Mouse (Mus musculus): Measurements from ENCODE around the gene Dpp8. TPM values are rescaled to one million over a fixed set of nuclear protein-coding genes. Genes with fewer than 3 reads are reported as not detected.

The Dpp8 gene
- total and polyA plus RNA-seq, 3 experiments = 51.8 to 62.1 TPM; not detected in 1

DNA sequence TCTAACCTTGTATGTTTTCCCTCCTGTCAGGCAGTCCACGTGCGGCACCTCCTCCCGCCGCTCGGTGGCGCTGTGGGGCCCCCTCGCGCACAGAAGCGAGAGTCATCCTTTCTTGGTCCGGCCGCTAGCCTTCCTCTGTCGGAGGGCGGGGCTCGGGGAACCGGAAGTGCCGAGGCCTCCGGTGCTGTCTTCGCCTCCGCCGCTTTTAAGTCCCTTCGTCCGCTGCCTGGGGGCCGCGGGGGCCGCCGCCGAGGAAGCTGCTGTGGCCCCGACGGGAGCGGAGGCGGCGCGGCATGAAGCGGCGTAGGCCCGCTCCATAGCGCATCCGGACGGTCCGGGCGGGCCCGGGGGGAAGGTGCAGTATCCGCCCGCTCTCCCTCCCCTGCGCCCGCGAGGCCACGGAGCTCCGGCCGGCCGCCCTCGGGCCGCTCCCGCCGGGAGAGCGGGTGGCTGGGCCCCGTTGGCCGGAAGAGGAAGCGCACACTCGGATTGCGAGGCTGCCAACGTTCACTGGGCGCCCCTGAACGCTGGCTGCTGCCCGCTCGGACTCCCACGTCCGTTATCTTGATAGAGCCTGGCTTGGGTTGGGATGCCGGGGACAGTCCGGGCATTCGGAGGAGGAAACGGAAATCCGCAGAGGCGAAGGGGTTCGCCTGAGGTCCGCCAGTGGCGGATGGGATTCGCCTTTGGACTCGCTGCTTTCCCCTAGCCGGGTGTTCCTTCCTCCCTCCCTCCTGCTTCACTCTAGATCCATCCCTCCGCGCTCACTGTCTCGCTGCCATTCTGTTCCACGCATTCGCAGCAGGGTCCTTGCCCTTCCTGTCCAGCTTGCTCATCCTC lies at the start of gene Dpp8 (continued):
- peak; percentile 82 for TF ChIP-seq USF1 (IDR thresholded peaks at IDR 0.05; ENCODE audit: low read depth, low read length)
- no peak for TF ChIP-seq MYB (IDR thresholded peaks at IDR 0.05; ENCODE audit: low read depth, low read length)
- TF ChIP-seq ZNF384 (IDR thresholded peaks at IDR 0.05; ENCODE audit: low read depth, low read length) = no peak
- TF ChIP-seq ZKSCAN1 (IDR thresholded peaks at IDR 0.05; ENCODE audit: low read depth, low read length) = no peak
- TF ChIP-seq MXI1 (IDR thresholded peaks at IDR 0.05; ENCODE audit: low read depth, low read length) = peak; percentile 97
- TF ChIP-seq POLR2AphosphoS2 (IDR thresholded peaks at IDR 0.05; ENCODE audit: low read length) = peak; percentile 19

DNA sequence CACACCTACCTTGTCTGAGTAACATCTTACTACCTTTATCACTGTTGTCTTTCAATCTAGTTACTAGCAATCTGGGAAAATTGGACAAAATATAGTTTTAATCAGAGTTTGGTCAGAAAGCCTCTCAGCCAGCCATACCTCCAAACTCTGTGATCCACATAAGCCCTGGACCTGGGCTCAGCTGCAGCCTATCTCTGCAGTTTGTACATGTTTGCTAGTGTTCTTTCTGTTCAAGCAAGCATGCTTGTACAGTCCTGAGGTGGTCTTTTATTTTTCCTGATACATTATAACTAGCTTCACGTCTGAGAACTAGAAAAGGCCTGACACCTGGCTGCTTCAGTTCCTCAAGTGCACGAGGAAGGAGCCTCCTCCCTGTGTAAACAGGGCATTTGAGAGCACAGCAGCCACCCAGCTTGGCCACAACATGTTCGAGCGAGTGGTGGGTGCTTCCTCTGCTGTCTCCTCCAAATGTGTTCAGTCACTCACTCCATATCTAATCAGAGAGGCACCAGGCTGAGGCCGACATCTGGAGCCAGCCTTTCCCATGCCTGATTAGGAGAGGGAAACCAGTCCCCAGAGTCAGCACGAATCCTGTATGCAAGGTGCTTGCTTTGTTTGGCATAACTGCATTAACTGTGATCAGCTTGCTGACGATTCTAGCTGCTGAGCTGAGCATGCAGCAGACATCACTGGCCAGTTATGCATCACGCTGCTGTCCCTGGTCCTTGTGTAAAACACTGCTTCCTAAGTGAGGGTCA lies 47.0 kb upstream of the Dpp8 start:
- no peaks in the 10 kb centered on the region for H3K9me3 ChIP-seq (replicated peaks; ENCODE audit: insufficient read depth, low read length)
- peaks cover 5 to 19% of the 10 kb centered on the region in 2 experiments for H3K36me3 ChIP-seq (ENCODE audit: control insufficient read depth in 1 of 2, insufficient read depth in 2 of 2, low read length in 2 of 2)
- no peaks in the 10 kb centered on the region for H3K79me2 ChIP-seq (ENCODE audit: control insufficient read depth, insufficient read depth, low read length, poor library complexity)
- no peak overlapping the region for H3K4me3 ChIP-seq (ENCODE audit: control insufficient read depth in 1 of 2, insufficient read depth in 1 of 2, low read depth in 2 of 2, low read length in 2 of 2)
- DNase-seq (ENCODE audit: low read depth, low spot score) = peak; percentile 67
- H3K4me1 ChIP-seq (ENCODE audit: control insufficient read depth in 1 of 2, insufficient read depth in 2 of 2, low read length in 2 of 2) = peaks cover 0 to 6% of the 10 kb centered on the region in 2 experiments; a peak in 2 of 4 replicates
- H3K27ac ChIP-seq (ENCODE audit: control insufficient read depth, low read depth, low read length) = no peak overlapping the region
- no peaks in the 10 kb centered on the region for H3K27me3 ChIP-seq (ENCODE audit: control insufficient read depth in 1 of 2, insufficient read depth in 2 of 2, low read length in 2 of 2)
- H3K9ac ChIP-seq (ENCODE audit: control insufficient read depth, low read depth, low read length, poor library complexity, severe bottlenecking) = no peak overlapping the region
- TF ChIP-seq EP300 (IDR thresholded peaks at IDR 0.05; ENCODE audit: low read depth in 1 of 2, low read length in 2 of 2) (peak; percentile 54 to 71), GATA1 (IDR thresholded peaks at IDR 0.05; ENCODE audit: low read depth, low read length) (peak; percentile 69), ETS1 (IDR thresholded peaks at IDR 0.05; ENCODE audit: low read depth, low read length) (peak; percentile 56), USF2 (IDR thresholded peaks at IDR 0.05; ENCODE audit: borderline replicate concordance in 1 of 2, insufficient read depth in 1 of 2, low read depth in 1 of 2, low read length in 2 of 2) (no peak), POLR2AphosphoS2 (IDR thresholded peaks at IDR 0.05; ENCODE audit: low read length) (no peak), MAX (IDR thresholded peaks at IDR 0.05; ENCODE audit: low read length) (0 out of 2 replicates have a peak, but pooled peaks have one; percentile 35), USF1 (IDR thresholded peaks at IDR 0.05; ENCODE audit: low read depth, low read length) (no peak), TAL1 (IDR thresholded peaks at IDR 0.05; ENCODE audit: low read length) (peak; percentile 73), BHLHE40 (IDR thresholded peaks at IDR 0.05; ENCODE audit: borderline replicate concordance, low read depth, low read length) (no peak), KAT2A (conservative IDR thresholded peaks at IDR 0.05; ENCODE audit: low read depth, low read length) (no peak), TCF12 (IDR thresholded peaks at IDR 0.05; ENCODE audit: low read depth, low read length) (peak; percentile 71), ELF1 (IDR thresholded peaks at IDR 0.05; ENCODE audit: low read depth, low read length) (no peak), SMC3 (IDR thresholded peaks at IDR 0.05; ENCODE audit: low read depth, low read length) (no peak), CTCF (IDR thresholded peaks at IDR 0.05 in 2 of 3, conservative IDR thresholded peaks at IDR 0.05 in 1 of 3; ENCODE audit: control insufficient read depth in 1 of 3, insufficient read depth in 1 of 3, low read depth in 2 of 3, low read length in 3 of 3, poor library complexity in 1 of 3, severe bottlenecking in 1 of 3) (no peak), MXI1 (IDR thresholded peaks at IDR 0.05; ENCODE audit: low read depth, low read length) (peak; percentile 44; the same call in 1 of the 2 replicates), ZKSCAN1 (IDR thresholded peaks at IDR 0.05; ENCODE audit: low read depth, low read length) (no peak), SIN3A (IDR thresholded peaks at IDR 0.05; ENCODE audit: low read length) (no peak; the same call in 1 of the 2 replicates), NRF1 (IDR thresholded peaks at IDR 0.05; ENCODE audit: insufficient read depth, low read depth, low read length, poor library complexity, severe bottlenecking) (no peak), MAZ (IDR thresholded peaks at IDR 0.05; ENCODE audit: low read depth, low read length) (no peak), CHD2 (IDR thresholded peaks at IDR 0.05; ENCODE audit: low read length) (no peak), MAFK (IDR thresholded peaks at IDR 0.05; ENCODE audit: borderline replicate concordance, low read depth, low read length) (no peak)

Data from MEL (cell line).